In genomic region chr5:143058208-143058607, GRCm38 (mm10) we compare ENCODE assay signal across 8 mouse cellular contexts. TPM values are rescaled to one million over a fixed set of nuclear protein-coding genes. Genes with fewer than 3 reads are reported as not detected.
DNase-seq lines count a peak whose midpoint lies in the region; ATAC-seq lines count a peak whose summit lies in the region.

No protein-coding gene starts in this region.

- intact Hi-C loops in heart, postnatal 10 days (cut with DNase I), result no loop called here

- H3K4me2 ChIP-seq in heart, embryonic 13.5 days, result peak overlapping the region; percentile 20; the same call in 1 of the 2 replicates

- H3K27ac ChIP-seq in heart, embryonic 13.5 days (replicated peaks), result peak overlapping the region; percentile 89

- WGBS in heart, embryonic 13.5 days, result 17% methylated on average over 2 of the region's 2 CpGs

- H3K4me1 ChIP-seq in heart, embryonic 13.5 days, result peaks cover 89% of the 10 kb centered on the region
- H3K4me1 ChIP-seq in erythroblast, embryonic 14.5 days (ENCODE audit: control insufficient read depth), result peaks cover 97% of the 10 kb centered on the region

- H3K4me3 ChIP-seq in heart, embryonic 13.5 days, result no peak overlapping the region
- H3K4me3 ChIP-seq in erythroblast, embryonic 14.5 days (replicated peaks), result peak overlapping the region; percentile 43

- H3K9me3 ChIP-seq in heart, embryonic 13.5 days, result no peaks in the 10 kb centered on the region
- no peaks in the 10 kb centered on the region for H3K9me3 ChIP-seq in erythroblast, embryonic 14.5 days (ENCODE audit: control insufficient read depth, low read length)

- H3K27me3 ChIP-seq in heart, embryonic 13.5 days (replicated peaks), result no peaks in the 10 kb centered on the region
- H3K27me3 ChIP-seq in erythroblast, embryonic 14.5 days (ENCODE audit: control insufficient read depth), result no peaks in the 10 kb centered on the region

- ATAC-seq in heart, embryonic 13.5 days (ENCODE audit: extremely low read depth, insufficient number of reproducible peaks, low FRiP score, low TSS enrichment), result no peak

- peaks cover 19% of the 10 kb centered on the region for H3K36me3 ChIP-seq in heart, embryonic 13.5 days
- peaks cover 76% of the 10 kb centered on the region for H3K36me3 ChIP-seq in erythroblast, embryonic 14.5 days (ENCODE audit: control insufficient read depth)

- peak overlapping the region; percentile 51 for H3K9ac ChIP-seq in heart, embryonic 13.5 days

- no peak for DNase-seq in heart, postnatal 10 days
- peak; percentile 51 for DNase-seq in NIH3T3 (ENCODE audit: low read depth)
- peak; percentile 61 for DNase-seq in lung, postnatal 36 days
- no peak for DNase-seq in urinary bladder, adult 18-20 months (ENCODE audit: low spot score in 2 of 2)
- no peak for DNase-seq in layer of hippocampus, postnatal 10 days (ENCODE audit: low spot score in 2 of 2)
- no peak for DNase-seq in frontal cortex, postnatal 25 days (ENCODE audit: low spot score in 2 of 2)

RNA-seq across cellular contexts. Expression of gene Rnf216, which starts 54.6 kb away (rescaled TPM):
- polyA plus RNA-seq in heart, embryonic 13.5 days (2015; fragmentation: Nextera tagmentation; extraction: Ambion mirVana), result 24.6 and 25.1 TPM in 2 replicates
- total RNA-seq in heart, postnatal 10 days (2021), result 10 to 100 TPM; 33.4 to 33.5 TPM
- polyA plus RNA-seq in erythroblast, embryonic 14.5 days (2012), result 2.4 and 2.9 TPM in 2 replicates
- 10 to 100 TPM; 42.4 to 44.5 TPM for total RNA-seq in layer of hippocampus, postnatal 10 days (2021)

Comparison
In these comparisons a context has a peak if more than half of its experiments do, and no peak if none do; other contexts are left out.
1. DNase-seq: peak in NIH3T3 (single experiment) and lung, postnatal 36 days (single experiment); none in heart, postnatal 10 days (0 of 2), urinary bladder, adult 18-20 months (0 of 2), layer of hippocampus, postnatal 10 days (0 of 2) and frontal cortex, postnatal 25 days (0 of 2).